25 mouse cellular contexts compared by ENCODE assay signal in genomic region chr3:20294542-20295348, GRCm38 (mm10). TPM values are rescaled to one million over a fixed set of nuclear protein-coding genes. Genes with fewer than 3 reads are reported as not detected.
DNase-seq lines count a peak whose midpoint lies in the region; ATAC-seq and TF ChIP-seq lines count a peak whose summit lies in the region.
"Had no signal": no experiment of that assay in that cellular context is flagged by ENCODE, and none has a peak within 500 bp of the region (broad histone marks: within the 10 kb centered on the region; RNA-seq: fewer than 3 reads in every experiment).

No protein-coding gene starts in this region.

- no peaks in the 10 kb centered on the region for H3K27me3 ChIP-seq in heart, embryonic 12.5 days (replicated peaks)
- no peaks in the 10 kb centered on the region for H3K27me3 ChIP-seq in neural tube, embryonic 15.5 days (replicated peaks)
- H3K27me3 ChIP-seq: hindbrain, embryonic 13.5 days; limb, embryonic 15.5 days; megakaryocyte, embryonic 14.5 days; midbrain, embryonic 13.5 days; neural tube, embryonic 12.5 days; stomach, embryonic 15.5 days had no signal

- no peaks in the 10 kb centered on the region for H3K4me1 ChIP-seq in heart, embryonic 12.5 days (replicated peaks)
- peaks cover 7% of the 10 kb centered on the region for H3K4me1 ChIP-seq in bone marrow macrophage, adult 2 months (ENCODE audit: control insufficient read depth, insufficient read depth, low read length)
- no peaks in the 10 kb centered on the region for H3K4me1 ChIP-seq in neural tube, embryonic 15.5 days
- H3K4me1 ChIP-seq: hindbrain, embryonic 13.5 days; limb, embryonic 15.5 days; midbrain, embryonic 13.5 days; neural tube, embryonic 12.5 days; stomach, embryonic 15.5 days had no signal

- TF ChIP-seq CTCF in bone marrow macrophage, adult 2 months (IDR thresholded peaks at IDR 0.05; ENCODE audit: low read depth, low read length) = no peak

- no peak overlapping the region for H3K27ac ChIP-seq in heart, embryonic 12.5 days (ENCODE audit: poor library complexity, severe bottlenecking)
- H3K27ac ChIP-seq in bone marrow macrophage, adult 2 months (ENCODE audit: insufficient read depth, low read depth, low read length) = peak overlapping the region; percentile 76
- H3K27ac ChIP-seq in neural tube, embryonic 15.5 days (replicated peaks) = no peak overlapping the region
- H3K27ac ChIP-seq: gastrocnemius, adult 2 months; hindbrain, embryonic 13.5 days; limb, embryonic 15.5 days; midbrain, embryonic 13.5 days; neural tube, embryonic 12.5 days; stomach, embryonic 15.5 days had no signal

- DNase-seq in heart, adult 11 months = peak; percentile 82
- peak; percentile 62 for DNase-seq in 3T3-L1 (ENCODE audit: low read depth, low spot score)
- DNase-seq in left cerebral cortex, postnatal 36 days (ENCODE audit: low spot score in 2 of 2) = no peak
- DNase-seq: adrenal gland, postnatal 10 days; cerebellum, adult 8-10 months; cerebellum, postnatal 36 days; gastrocnemius, adult 2 months; kidney, adult 9 months; kidney, postnatal 36 days; thymus, postnatal 25 days had no signal

- H3K4me2 ChIP-seq in heart, embryonic 12.5 days = no peak overlapping the region
- no peak overlapping the region for H3K4me2 ChIP-seq in neural tube, embryonic 15.5 days
- H3K4me2 ChIP-seq: hindbrain, embryonic 13.5 days; limb, embryonic 15.5 days; midbrain, embryonic 13.5 days; neural tube, embryonic 12.5 days; stomach, embryonic 15.5 days had no signal

- TF ChIP-seq POLR2A in bone marrow macrophage, adult 2 months (IDR thresholded peaks at IDR 0.05; ENCODE audit: borderline replicate concordance, low read depth, low read length) = no peak

- no peak overlapping the region for H3K4me3 ChIP-seq in heart, embryonic 12.5 days
- no peak overlapping the region for H3K4me3 ChIP-seq in bone marrow macrophage, adult 2 months (ENCODE audit: insufficient read depth, low read length)
- no peak overlapping the region for H3K4me3 ChIP-seq in neural tube, embryonic 15.5 days (replicated peaks)
- H3K4me3 ChIP-seq: gastrocnemius, adult 2 months; hindbrain, embryonic 13.5 days; limb, embryonic 15.5 days; megakaryocyte, embryonic 14.5 days; midbrain, embryonic 13.5 days; neural tube, embryonic 12.5 days; stomach, embryonic 15.5 days had no signal

- H3K36me3 ChIP-seq in heart, embryonic 12.5 days = no peaks in the 10 kb centered on the region
- no peaks in the 10 kb centered on the region for H3K36me3 ChIP-seq in neural tube, embryonic 15.5 days
- H3K36me3 ChIP-seq: hindbrain, embryonic 13.5 days; limb, embryonic 15.5 days; midbrain, embryonic 13.5 days; neural tube, embryonic 12.5 days; stomach, embryonic 15.5 days had no signal

- H3K9me3 ChIP-seq in heart, embryonic 12.5 days (replicated peaks) = no peaks in the 10 kb centered on the region
- H3K9me3 ChIP-seq in neural tube, embryonic 15.5 days (replicated peaks) = no peaks in the 10 kb centered on the region
- H3K9me3 ChIP-seq: hindbrain, embryonic 13.5 days; limb, embryonic 15.5 days; megakaryocyte, embryonic 14.5 days; midbrain, embryonic 13.5 days; neural tube, embryonic 12.5 days; stomach, embryonic 15.5 days had no signal

- intact Hi-C loops in left cerebral cortex, postnatal 36 days (cut with DNase I) = no loop called here

- 79% methylated on average over 9 of the region's 9 CpGs for WGBS in heart, embryonic 12.5 days
- WGBS in neural tube, embryonic 15.5 days = 88% methylated on average over 9 of the region's 9 CpGs

- H3K9ac ChIP-seq in heart, embryonic 12.5 days = no peak overlapping the region
- no peak overlapping the region for H3K9ac ChIP-seq in neural tube, embryonic 15.5 days (replicated peaks)
- H3K9ac ChIP-seq: hindbrain, embryonic 13.5 days; limb, embryonic 15.5 days; midbrain, embryonic 13.5 days; neural tube, embryonic 12.5 days; stomach, embryonic 15.5 days had no signal

- no peak for ATAC-seq in heart, embryonic 12.5 days (ENCODE audit: insufficient number of reproducible peaks, low FRiP score)
- peak; percentile 57; the same call in 1 of the 2 replicates for ATAC-seq in megakaryocyte progenitor cell, adult 5-6 weeks (replicated peaks; ENCODE audit: poor library complexity)
- ATAC-seq in neural tube, embryonic 15.5 days (ENCODE audit: low FRiP score) = no peak
- ATAC-seq: forebrain, embryonic 14.5 days; midbrain, embryonic 13.5 days had no signal

RNA-seq across cellular contexts. Expression of gene Cpb1, which starts 19.2 kb away (rescaled TPM):
- 0.44 TPM in 1 of 2 replicates, not detected in the other for polyA plus RNA-seq in heart, embryonic 12.5 days (2016; fragmentation: Nextera tagmentation; extraction: Ambion mirVana)
- polyA plus RNA-seq in bone marrow macrophage, adult 2 months (2012; ENCODE audit: insufficient read depth, insufficient read length, missing spikeins) = not detected in 2 replicates
- not detected in 2 replicates for total RNA-seq in megakaryocyte progenitor cell, adult 5-6 weeks (2015)
- not detected in 2 replicates for total RNA-seq in megakaryocyte progenitor cell, adult 5-6 weeks (2017)
- not detected for total RNA-seq in left cerebral cortex, postnatal 36 days (2021)
- 0.49 and 0.84 TPM in 2 replicates for polyA plus RNA-seq in neural tube, embryonic 15.5 days (2015; fragmentation: Nextera tagmentation; extraction: Ambion mirVana)
- total RNA-seq: ES-E14; gastrocnemius, adult 2 months; heart, postnatal 25 days had no signal
- polyA plus RNA-seq: forebrain, embryonic 14.5 days; neural tube, embryonic 12.5 days had no signal

RNA-seq across cellular contexts. Expression of gene Cpa3, which starts 52.8 kb away (rescaled TPM):
- polyA plus RNA-seq in heart, embryonic 12.5 days (2016; fragmentation: Nextera tagmentation; extraction: Ambion mirVana) = 0.53 and 0.54 TPM in 2 replicates
- polyA plus RNA-seq in bone marrow macrophage, adult 2 months (2012; ENCODE audit: insufficient read depth, insufficient read length, missing spikeins) = 0.38 and 0.56 TPM in 2 replicates
- 123 and 129 TPM in 2 replicates for total RNA-seq in megakaryocyte progenitor cell, adult 5-6 weeks (2015)
- 45.9 and 47.2 TPM in 2 replicates for total RNA-seq in megakaryocyte progenitor cell, adult 5-6 weeks (2017)
- not detected for total RNA-seq in left cerebral cortex, postnatal 36 days (2021)
- polyA plus RNA-seq in neural tube, embryonic 15.5 days (2015; fragmentation: Nextera tagmentation; extraction: Ambion mirVana) = 2.7 and 12.2 TPM in 2 replicates
- total RNA-seq: ES-E14; left cerebral cortex, adult 18-20 months; left cerebral cortex, postnatal 25 days had no signal

Comparison
In these comparisons a context has a peak if more than half of its experiments do, and no peak if none do; other contexts are left out.
1. DNase-seq: peak in heart, adult 11 months (single experiment) and 3T3-L1 (single experiment); none in left cerebral cortex, postnatal 36 days (0 of 2).